Comparison of ENCODE assay signal across 8 mouse cellular contexts in the genomic region with DNA sequence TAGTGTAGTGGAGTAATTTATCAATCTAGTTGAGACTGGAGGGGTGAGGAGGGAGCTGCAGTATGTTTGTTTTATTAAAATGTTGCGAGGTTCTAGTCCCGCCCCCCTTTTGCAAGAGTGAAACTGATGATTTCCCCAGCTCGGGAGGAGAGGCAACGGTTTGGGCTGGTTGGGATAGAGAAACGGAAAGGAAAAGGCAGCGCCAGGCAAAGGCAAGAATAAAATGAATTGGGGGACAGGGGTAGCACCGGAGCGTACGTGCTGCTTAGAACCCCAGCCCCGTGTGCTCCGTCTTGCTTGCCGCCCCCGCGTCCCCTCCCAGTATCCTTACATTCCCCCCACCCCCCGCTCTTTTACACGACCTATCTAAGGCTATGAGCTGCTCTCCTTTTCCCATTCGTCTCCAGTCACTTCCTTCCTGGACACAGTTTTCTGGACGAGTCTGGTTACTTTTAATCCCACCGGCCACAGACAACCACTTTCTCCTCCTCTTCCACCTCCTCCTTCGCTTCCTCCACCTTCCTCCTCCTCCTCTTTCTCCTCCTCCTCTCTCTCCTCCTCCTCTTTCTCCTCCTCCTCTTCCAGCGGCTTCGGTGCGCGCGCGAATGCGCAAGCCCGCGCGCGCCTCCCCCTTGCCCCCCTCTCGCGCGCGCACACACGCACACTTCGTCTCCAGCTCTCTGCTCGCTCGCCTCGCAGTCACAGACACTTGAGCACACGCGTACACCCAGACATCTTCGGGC. TPM values are rescaled to one million over a fixed set of nuclear protein-coding genes. Genes with fewer than 3 reads are reported as not detected.
DNase-seq lines count a peak whose midpoint lies in the region.

No protein-coding gene starts in this region.

- 1% methylated on average over 43 of the region's 43 CpGs for WGBS in hindbrain, embryonic 10.5 days

- no peaks in the 10 kb centered on the region for H3K9me3 ChIP-seq in hindbrain, embryonic 10.5 days

- peak overlapping the region; percentile 65 for H3K4me3 ChIP-seq in hindbrain, embryonic 10.5 days

- no peaks in the 10 kb centered on the region for H3K36me3 ChIP-seq in hindbrain, embryonic 10.5 days

- peaks cover 10% of the 10 kb centered on the region; the same call in 1 of the 2 replicates for H3K4me1 ChIP-seq in hindbrain, embryonic 10.5 days (replicated peaks)

- H3K27ac ChIP-seq in hindbrain, embryonic 10.5 days: peak overlapping the region; percentile 82

- DNase-seq in Muller cell, postnatal 12 days (ENCODE audit: inconsistent ontology term): peak; percentile 77
- DNase-seq in cerebellum, adult 8-10 months: peak; percentile 56
- DNase-seq in frontal cortex, postnatal 10 days (ENCODE audit: low spot score in 2 of 2): peak; percentile 52 to 74
- peak; percentile 74 for DNase-seq in hindbrain, embryonic 10.5 days (ENCODE audit: low spot score)
- peak; percentile 55 to 58 for DNase-seq in layer of hippocampus, postnatal 25 days (ENCODE audit: extremely low spot score in 1 of 2, low spot score in 1 of 2)
- DNase-seq in lung, postnatal 14 days: peak; percentile 69
- DNase-seq in ovary, postnatal 36 days (ENCODE audit: low spot score): peak; percentile 76
- DNase-seq in urinary bladder, postnatal 14 days (ENCODE audit: low spot score): peak; percentile 51

- H3K27me3 ChIP-seq in hindbrain, embryonic 10.5 days (ENCODE audit: insufficient read depth, poor library complexity, severe bottlenecking): peaks cover 22% of the 10 kb centered on the region; the same call in 1 of the 2 replicates

RNA-seq across cellular contexts. Expression of gene Mef2c, which starts 20.5 kb away (rescaled TPM):
- 17.3 and 19.5 TPM in 2 replicates for polyA plus RNA-seq in hindbrain, embryonic 10.5 days (2016; fragmentation: Nextera tagmentation; extraction: Ambion mirVana)
- 100 to 1,000 TPM; 114 to 128 TPM for total RNA-seq in layer of hippocampus, postnatal 25 days (2021)

Comparison
In these comparisons a context has a peak if more than half of its experiments do, and no peak if none do; other contexts are left out.
1. Peak in every context shown above with its lines: DNase-seq, H3K4me3 ChIP-seq and H3K27ac ChIP-seq.